Comparison of ENCODE assay signal across 7 mouse cellular contexts in the genomic region with DNA sequence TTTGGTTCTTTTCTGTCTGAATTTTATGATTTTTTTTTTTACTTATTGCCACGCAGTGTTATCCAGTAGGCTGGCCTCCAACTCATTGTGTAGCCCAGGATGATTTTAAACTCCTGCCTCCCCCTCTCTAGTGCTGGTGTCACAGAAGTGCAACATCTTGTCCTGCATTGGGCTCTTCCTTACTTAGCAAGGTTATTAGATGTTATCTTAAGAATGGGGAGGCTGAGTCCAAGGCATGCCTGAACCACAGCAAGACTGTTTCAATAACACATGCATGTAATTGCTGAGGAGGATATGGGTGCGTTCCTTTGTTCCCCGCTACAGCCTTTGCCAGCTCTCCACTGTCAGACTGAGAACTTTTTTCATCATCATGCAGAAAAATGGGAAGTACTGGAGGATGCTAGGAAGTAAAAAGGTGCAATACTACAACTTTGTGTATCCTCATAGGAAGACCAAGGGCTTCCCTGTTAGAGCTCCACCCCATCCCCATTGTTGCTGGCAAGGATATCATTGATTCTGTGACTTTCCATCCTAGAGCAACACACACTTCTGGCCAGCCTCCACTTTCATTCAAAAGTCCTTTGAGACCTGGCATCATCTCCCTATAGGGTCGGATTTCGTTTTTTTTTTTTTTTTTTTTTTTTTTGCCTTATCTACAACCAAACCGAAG. TPM values are rescaled to one million over a fixed set of nuclear protein-coding genes. Genes with fewer than 3 reads are reported as not detected.
DNase-seq lines count a peak whose midpoint lies in the region; ATAC-seq and TF ChIP-seq lines count a peak whose summit lies in the region.

No protein-coding gene starts in this region.

- TF ChIP-seq RAD21 in CH12.LX (IDR thresholded peaks at IDR 0.05; ENCODE audit: low read depth, low read length): no peak

- 53% methylated on average over 6 of the region's 6 CpGs for WGBS in forebrain, postnatal 0 days
- WGBS in liver, embryonic 16.5 days (ENCODE audit: insufficient replicate concordance): 33% methylated on average over 6 of the region's 6 CpGs

- H3K9me3 ChIP-seq in CH12.LX (replicated peaks; ENCODE audit: low read length) (no peaks in the 10 kb centered on the region), G1E (replicated peaks) (no peaks in the 10 kb centered on the region)
- H3K9me3 ChIP-seq in forebrain, postnatal 0 days (ENCODE audit: low read length): no peaks in the 10 kb centered on the region
- no peaks in the 10 kb centered on the region for H3K9me3 ChIP-seq in liver, embryonic 16.5 days (replicated peaks; ENCODE audit: control insufficient read depth, low read length)

- DNase-seq in CH12.LX (ENCODE audit: extremely low read depth) (no peak), G1E (ENCODE audit: low spot score) (no peak)
- DNase-seq in forebrain, postnatal 0 days: no peak
- DNase-seq in thymus, postnatal 4 days: no peak
- no peak for DNase-seq in layer of hippocampus, postnatal 10 days (ENCODE audit: low spot score in 2 of 2)
- DNase-seq in right cerebral cortex, postnatal 4 days: no peak

- no peak for ATAC-seq in G1E (ENCODE audit: extremely low read depth, insufficient number of reproducible peaks, low FRiP score, poor library complexity, severe bottlenecking)
- ATAC-seq in forebrain, postnatal 0 days: no peak
- ATAC-seq in liver, embryonic 16.5 days (ENCODE audit: low read depth): no peak

- TF ChIP-seq POLR2A in CH12.LX (IDR thresholded peaks at IDR 0.05; ENCODE audit: low read depth, low read length): no peak

- H3K4me2 ChIP-seq in CH12.LX (ENCODE audit: insufficient read depth, low read depth, poor library complexity, severe bottlenecking): peak overlapping the region; percentile 53
- H3K4me2 ChIP-seq in forebrain, postnatal 0 days (ENCODE audit: low read depth): peak overlapping the region; percentile 64
- H3K4me2 ChIP-seq in liver, embryonic 16.5 days (ENCODE audit: low read depth, low read length): peak overlapping the region; percentile 94

- no peak for TF ChIP-seq EP300 in CH12.LX (IDR thresholded peaks at IDR 0.05; ENCODE audit: low read length)

- H3K4me3 ChIP-seq in CH12.LX (replicated peaks in 1 of 3; ENCODE audit: low read depth in 2 of 3, low read length in 2 of 3, poor library complexity in 1 of 3) (peak overlapping the region in 2 of 3 experiments; percentile 79 to 98), G1E (ENCODE audit: low read depth, low read length) (peak overlapping the region; percentile 81)
- H3K4me3 ChIP-seq in forebrain, postnatal 0 days (ENCODE audit: low read depth, low read length): peak overlapping the region; percentile 99
- H3K4me3 ChIP-seq in liver, embryonic 16.5 days (ENCODE audit: low read depth, low read length): peak overlapping the region; percentile 73

- no peak overlapping the region for H3K27ac ChIP-seq in CH12.LX (ENCODE audit: insufficient read depth, low read depth)
- peak overlapping the region; percentile 84; the same call in 1 of the 2 replicates for H3K27ac ChIP-seq in forebrain, postnatal 0 days (ENCODE audit: low read depth, low read length)
- H3K27ac ChIP-seq in liver, embryonic 16.5 days (ENCODE audit: low read length): peak overlapping the region; percentile 75

- dilution Hi-C loops in CH12.LX (cut with MboI; ENCODE audit: extremely low pct_ligation_motif_present, extremely low pct_unique_long_range_greater_than_20kb, low sequenced_read_pairs): no loop called here

- in situ Hi-C loops in CH12.LX (cut with MboI; ENCODE audit: low pct_ligation_motif_present, low pct_unique_long_range_greater_than_20kb, low sequenced_read_pairs): no loop called here

- TF ChIP-seq CTCF in CH12.LX (conservative IDR thresholded peaks at IDR 0.05 in 1 of 2, IDR thresholded peaks at IDR 0.05 in 1 of 2; ENCODE audit: low read depth in 2 of 2, low read length in 2 of 2) (no peak), G1E (IDR thresholded peaks at IDR 0.05; ENCODE audit: low read depth, low read length) (no peak)
- TF ChIP-seq CTCF in forebrain, postnatal 0 days (IDR thresholded peaks at IDR 0.05; ENCODE audit: low read depth): no peak

- H3K9ac ChIP-seq in CH12.LX (ENCODE audit: insufficient read depth, low read depth): peak overlapping the region; percentile 99
- H3K9ac ChIP-seq in forebrain, postnatal 0 days: peak overlapping the region; percentile 67
- peak overlapping the region; percentile 79 for H3K9ac ChIP-seq in liver, embryonic 16.5 days (ENCODE audit: low read depth, low read length)

- peaks cover 29 to 41% of the 10 kb centered on the region in 2 experiments for H3K36me3 ChIP-seq in CH12.LX (replicated peaks in 1 of 2; ENCODE audit: control insufficient read depth in 1 of 2, insufficient read depth in 1 of 2, low read length in 1 of 2)
- peaks cover 51% of the 10 kb centered on the region for H3K36me3 ChIP-seq in G1E (replicated peaks)
- peaks cover 31% of the 10 kb centered on the region for H3K36me3 ChIP-seq in forebrain, postnatal 0 days (ENCODE audit: insufficient read depth)
- peaks cover 23% of the 10 kb centered on the region for H3K36me3 ChIP-seq in liver, embryonic 16.5 days (ENCODE audit: control insufficient read depth, insufficient read depth)

- H3K4me1 ChIP-seq in CH12.LX (ENCODE audit: control insufficient read depth in 1 of 2, insufficient read depth in 2 of 2): peaks cover 3 to 28% of the 10 kb centered on the region in 2 experiments; a peak in 3 of 4 replicates
- H3K4me1 ChIP-seq in G1E (ENCODE audit: insufficient read depth, low read depth, low read length): peaks cover 31% of the 10 kb centered on the region
- H3K4me1 ChIP-seq in forebrain, postnatal 0 days (ENCODE audit: insufficient read depth): peaks cover 11% of the 10 kb centered on the region; the same call in 1 of the 2 replicates
- H3K4me1 ChIP-seq in liver, embryonic 16.5 days (ENCODE audit: control insufficient read depth, low read depth, low read length): peaks cover 24% of the 10 kb centered on the region

- H3K27me3 ChIP-seq in CH12.LX (replicated peaks) (no peaks in the 10 kb centered on the region), G1E (ENCODE audit: insufficient read depth, low read length) (no peaks in the 10 kb centered on the region)
- H3K27me3 ChIP-seq in forebrain, postnatal 0 days (ENCODE audit: insufficient read depth, low read length): no peaks in the 10 kb centered on the region
- H3K27me3 ChIP-seq in liver, embryonic 16.5 days (ENCODE audit: control insufficient read depth, insufficient read depth, low read depth, low read length): no peaks in the 10 kb centered on the region

- H3K79me2 ChIP-seq in CH12.LX (replicated peaks; ENCODE audit: control insufficient read depth, extremely low read depth, insufficient read depth, poor library complexity, severe bottlenecking): peaks cover 33% of the 10 kb centered on the region

TF ChIP-seq in CH12.LX, 34 proteins besides CTCF, POLR2A, EP300 and RAD21 (continues in another document):
- no peak for TF ChIP-seq IRF4 (IDR thresholded peaks at IDR 0.05; ENCODE audit: low read depth, low read length)
- TF ChIP-seq ZNF384 (IDR thresholded peaks at IDR 0.05; ENCODE audit: low read depth, low read length): peak; percentile 69
- no peak for TF ChIP-seq KAT2A (IDR thresholded peaks at IDR 0.05; ENCODE audit: insufficient replicate concordance, low read length)
- TF ChIP-seq ZC3H11A (IDR thresholded peaks at IDR 0.05; ENCODE audit: low read depth, low read length): no peak
- no peak for TF ChIP-seq SIN3A (IDR thresholded peaks at IDR 0.05; ENCODE audit: low read length)

RNA-seq across cellular contexts. Expression of a gene that starts 1.1 kb away (rescaled TPM):
- 1,695 and 1,781 TPM in 2 replicates for total RNA-seq in CH12.LX (2012; rRNA removed)
- total RNA-seq in CH12.LX (2014; rRNA removed): 1,737 and 1,775 TPM in 2 replicates
- polyA plus RNA-seq in CH12.LX (2012; ENCODE audit: insufficient read length, low read depth): 1,504 and 1,607 TPM in 2 replicates
- total RNA-seq in G1E (2014; fragmentation: Nextera tagmentation): 2,076 and 2,077 TPM in 2 replicates
- total RNA-seq in G1E (2017): 2,841 and 2,974 TPM in 2 replicates
- 1,412 and 1,783 TPM in 2 replicates for polyA plus RNA-seq in G1E (2012)
- 2,470 and 2,914 TPM in 2 replicates for total RNA-seq in forebrain, postnatal 0 days (2014; rRNA removed)
- 2,164 and 2,181 TPM in 2 replicates for polyA plus RNA-seq in forebrain, postnatal 0 days (2015; fragmentation: Nextera tagmentation; extraction: Ambion mirVana)
- polyA plus RNA-seq in liver, embryonic 16.5 days (2015; fragmentation: Nextera tagmentation; extraction: Ambion mirVana): 1,845 and 1,875 TPM in 2 replicates
- total RNA-seq in layer of hippocampus, postnatal 10 days (2021): 1,000 to 10,000 TPM; 1,650 to 1,701 TPM

RNA-seq across cellular contexts. Expression of a gene that starts 9.4 kb away (rescaled TPM):
- total RNA-seq in CH12.LX (2012; rRNA removed) (11.8 and 12.8 TPM in 2 replicates), CH12.LX (2014; rRNA removed) (4.5 and 5.4 TPM in 2 replicates), G1E (2014; fragmentation: Nextera tagmentation) (102 and 116 TPM in 2 replicates), G1E (2017) (14.8 and 16.6 TPM in 2 replicates)
- polyA plus RNA-seq in CH12.LX (2012; ENCODE audit: insufficient read length, low read depth) (29.5 and 34.0 TPM in 2 replicates), G1E (2012) (24.8 and 34.7 TPM in 2 replicates)
- 9.3 and 10.0 TPM in 2 replicates for total RNA-seq in forebrain, postnatal 0 days (2014; rRNA removed)
- polyA plus RNA-seq in forebrain, postnatal 0 days (2015; fragmentation: Nextera tagmentation; extraction: Ambion mirVana): 3.8 and 7.0 TPM in 2 replicates
- polyA plus RNA-seq in liver, embryonic 16.5 days (2015; fragmentation: Nextera tagmentation; extraction: Ambion mirVana): 5.4 and 6.0 TPM in 2 replicates
- total RNA-seq in layer of hippocampus, postnatal 10 days (2021): 10 to 100 TPM; 32.0 to 35.1 TPM

RNA-seq across cellular contexts. Expression of a gene that starts 23.2 kb away (rescaled TPM):
- total RNA-seq in CH12.LX (2012; rRNA removed): 124 and 176 TPM in 2 replicates
- 196 and 210 TPM in 2 replicates for total RNA-seq in CH12.LX (2014; rRNA removed)
- polyA plus RNA-seq in CH12.LX (2012; ENCODE audit: insufficient read length, low read depth): 247 and 274 TPM in 2 replicates
- total RNA-seq in G1E (2014; fragmentation: Nextera tagmentation): 209 and 228 TPM in 2 replicates
- 269 and 315 TPM in 2 replicates for total RNA-seq in G1E (2017)
- polyA plus RNA-seq in G1E (2012): 268 and 269 TPM in 2 replicates
- 146 and 157 TPM in 2 replicates for total RNA-seq in forebrain, postnatal 0 days (2014; rRNA removed)
- polyA plus RNA-seq in forebrain, postnatal 0 days (2015; fragmentation: Nextera tagmentation; extraction: Ambion mirVana): 439 and 454 TPM in 2 replicates
- 171 and 201 TPM in 2 replicates for polyA plus RNA-seq in liver, embryonic 16.5 days (2015; fragmentation: Nextera tagmentation; extraction: Ambion mirVana)
- 100 to 1,000 TPM; 166 to 168 TPM for total RNA-seq in layer of hippocampus, postnatal 10 days (2021)

RNA-seq across cellular contexts. Expression of a gene that starts 46.6 kb away (rescaled TPM):
- total RNA-seq in CH12.LX (2012; rRNA removed) (1,257 and 1,396 TPM in 2 replicates), CH12.LX (2014; rRNA removed) (1,670 and 1,798 TPM in 2 replicates), G1E (2014; fragmentation: Nextera tagmentation) (544 and 609 TPM in 2 replicates), G1E (2017) (1,963 and 1,995 TPM in 2 replicates)
- polyA plus RNA-seq in CH12.LX (2012; ENCODE audit: insufficient read length, low read depth) (1,330 and 1,397 TPM in 2 replicates), G1E (2012) (99.4 and 167 TPM in 2 replicates)
- total RNA-seq in forebrain, postnatal 0 days (2014; rRNA removed): 630 and 780 TPM in 2 replicates
- polyA plus RNA-seq in forebrain, postnatal 0 days (2015; fragmentation: Nextera tagmentation; extraction: Ambion mirVana): 527 and 662 TPM in 2 replicates
- 301 and 339 TPM in 2 replicates for polyA plus RNA-seq in liver, embryonic 16.5 days (2015; fragmentation: Nextera tagmentation; extraction: Ambion mirVana)
- total RNA-seq in layer of hippocampus, postnatal 10 days (2021): 100 to 1,000 TPM; 350 to 389 TPM
